Mouse (Mus musculus): ENCODE data around the gene Rpl37. TPM values are rescaled to one million over a fixed set of nuclear protein-coding genes. Genes with fewer than 3 reads are reported as not detected.
"Not testable (repeated sequence)": the region's sequence is repeated elsewhere in the genome, so short reads cannot be mapped to it uniquely, and the experiment has no call there.

Rpl37 gene
- total and polyA plus RNA-seq, 2 experiments = 282 to 386 TPM

DNA sequence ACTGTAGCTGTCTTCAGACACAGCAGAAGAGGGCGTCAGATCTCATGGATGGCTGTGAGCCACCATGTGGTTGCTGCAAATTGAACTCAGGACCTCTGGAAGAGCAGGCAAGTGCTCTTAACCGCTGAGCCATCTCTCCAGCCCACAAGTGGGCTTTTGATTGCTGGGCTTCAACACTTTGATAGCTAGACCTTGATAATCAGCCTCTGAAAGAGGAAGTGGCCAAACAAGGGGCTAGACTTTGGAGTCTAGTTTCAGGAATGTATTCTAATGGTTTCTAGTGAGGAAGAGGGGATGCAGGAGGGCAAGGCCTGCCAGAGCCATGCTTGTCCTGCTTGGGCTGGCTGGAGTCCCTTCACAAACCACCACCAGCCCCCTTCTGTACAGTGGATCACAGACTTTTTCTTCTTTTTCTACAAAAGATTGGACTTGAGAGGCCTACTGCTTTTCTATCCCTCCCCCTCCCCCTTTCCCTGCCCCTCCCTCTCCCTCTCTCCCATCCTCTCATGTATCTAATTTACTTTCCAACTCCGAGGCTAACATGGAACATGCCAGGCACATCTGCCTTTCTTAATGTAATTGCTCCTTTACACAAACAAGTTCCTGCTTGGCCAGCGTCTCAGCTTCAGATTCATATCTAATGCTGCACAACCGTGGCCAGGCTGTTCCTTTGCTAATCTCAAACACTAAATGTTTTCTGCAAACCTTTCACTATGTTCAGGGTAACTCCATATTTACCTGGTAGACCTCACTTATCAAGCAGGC lies 11.9 kb downstream of the Rpl37 start:
- no peaks in the 10 kb centered on the region for H3K4me1 ChIP-seq (ENCODE audit: control insufficient read depth, insufficient read depth, low read length)
- 79% methylated on average over 5 of the region's 5 CpGs for WGBS
- H3K27ac ChIP-seq (replicated peaks; ENCODE audit: insufficient read depth, low read depth, low read length) = no peak overlapping the region
- H3K36me3 ChIP-seq (ENCODE audit: control insufficient read depth, insufficient read depth, low read length) = peaks cover 2% of the 10 kb centered on the region; the same call in 1 of the 2 replicates
- TF ChIP-seq CTCF (IDR thresholded peaks at IDR 0.05; ENCODE audit: low read depth, low read length) (no peak), POLR2A (IDR thresholded peaks at IDR 0.05; ENCODE audit: extremely low read depth, insufficient read depth, low read length) (no peak)
- DNase-seq (ENCODE audit: extremely low read depth, low read depth, low spot score) = no peak
- H3K79me2 ChIP-seq (ENCODE audit: control insufficient read depth, insufficient read depth, low read length) = no peaks in the 10 kb centered on the region
- H3K9ac ChIP-seq (ENCODE audit: low read depth, low read length) = no peak overlapping the region
- H3K4me3 ChIP-seq (ENCODE audit: insufficient read depth, low read depth, low read length) = no peak overlapping the region
- no peaks in the 10 kb centered on the region for H3K27me3 ChIP-seq (ENCODE audit: control insufficient read depth, insufficient read depth, low read length)

DNA sequence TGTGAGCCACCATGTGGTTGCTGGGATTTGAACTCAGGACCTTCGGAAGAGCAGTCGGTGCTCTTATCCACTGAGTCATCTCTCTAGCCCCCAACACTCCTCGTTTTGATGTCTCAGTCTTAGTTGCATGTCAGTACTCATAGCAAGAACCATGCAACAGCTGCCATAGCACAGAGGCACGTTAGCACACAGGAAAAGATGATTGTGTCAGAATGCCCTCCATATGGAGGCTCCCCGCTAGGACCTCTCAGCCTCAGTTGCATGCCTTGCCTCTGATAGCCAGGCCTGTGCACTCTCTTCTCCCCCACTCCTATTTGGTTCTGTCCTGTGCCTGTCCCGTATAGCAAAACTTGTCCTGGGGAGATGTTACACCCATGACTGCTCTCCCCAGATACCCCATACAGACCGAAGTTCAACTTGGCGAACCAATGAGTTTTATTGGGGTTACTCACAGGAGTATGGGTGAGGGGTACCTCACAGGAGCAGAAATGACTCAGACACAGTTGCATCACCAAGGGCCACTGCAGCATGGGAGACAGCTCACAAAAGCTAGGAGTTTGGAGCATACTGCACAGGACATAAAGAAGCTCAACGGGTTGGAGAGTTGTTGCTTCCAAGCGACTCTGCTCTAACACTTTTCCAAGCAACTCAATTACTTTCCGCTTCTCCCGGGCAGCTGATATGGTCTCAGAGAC lies 12.8 kb downstream of the Rpl37 start:
- 94% methylated on average over 12 of the region's 12 CpGs for WGBS
- no peak overlapping the region for H3K4me3 ChIP-seq (ENCODE audit: insufficient read depth, low read depth, low read length)
- TF ChIP-seq CTCF (IDR thresholded peaks at IDR 0.05; ENCODE audit: low read depth, low read length) (no peak), POLR2A (IDR thresholded peaks at IDR 0.05; ENCODE audit: extremely low read depth, insufficient read depth, low read length) (no peak)
- H3K4me1 ChIP-seq (ENCODE audit: control insufficient read depth, insufficient read depth, low read length) = no peaks in the 10 kb centered on the region
- H3K27ac ChIP-seq (replicated peaks; ENCODE audit: insufficient read depth, low read depth, low read length) = no peak overlapping the region
- no peaks in the 10 kb centered on the region; the same call in 1 of the 2 replicates for H3K36me3 ChIP-seq (ENCODE audit: control insufficient read depth, insufficient read depth, low read length)
- no peak for DNase-seq (ENCODE audit: extremely low read depth, low read depth, low spot score)
- no peaks in the 10 kb centered on the region for H3K27me3 ChIP-seq (ENCODE audit: control insufficient read depth, insufficient read depth, low read length)
- H3K9ac ChIP-seq (ENCODE audit: low read depth, low read length) = no peak overlapping the region
- no peaks in the 10 kb centered on the region for H3K79me2 ChIP-seq (ENCODE audit: control insufficient read depth, insufficient read depth, low read length)

DNA sequence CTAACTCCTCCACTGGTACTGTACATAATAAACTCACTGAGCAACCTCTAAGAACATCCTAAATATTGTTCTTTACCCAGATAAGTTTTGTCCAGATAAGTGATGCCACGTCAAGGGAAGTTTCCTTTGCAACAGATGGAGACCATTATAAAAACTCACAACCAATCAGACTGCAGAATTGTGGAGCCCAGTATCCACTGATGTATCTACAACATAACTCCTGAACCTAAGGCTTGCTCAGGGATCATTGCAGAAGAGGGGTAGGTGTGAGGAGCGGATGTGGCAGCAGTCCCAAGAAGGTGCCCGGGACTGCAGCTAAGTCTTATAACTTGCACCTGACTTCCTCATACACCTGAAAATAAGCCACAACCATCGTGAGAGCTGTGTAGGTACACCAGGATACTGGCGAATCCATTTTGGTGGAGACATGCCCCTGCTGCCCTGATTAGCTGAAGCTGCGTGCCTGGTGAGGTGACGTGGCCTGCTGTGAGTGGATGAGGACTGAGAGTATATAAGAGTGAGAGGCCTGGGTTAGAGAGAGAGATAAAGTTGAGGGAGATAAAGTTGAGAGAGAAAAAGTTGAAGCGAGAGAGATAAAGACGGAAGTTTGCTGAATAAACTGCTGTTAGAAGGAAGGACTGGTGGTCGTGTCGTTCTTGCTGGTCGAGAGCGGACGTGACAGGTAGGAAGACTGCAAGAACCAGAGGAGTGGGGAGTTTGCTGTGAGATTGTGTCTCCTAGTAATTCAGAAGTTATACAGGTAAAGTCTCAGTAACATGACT lies 14.6 kb downstream of the Rpl37 start:
- not testable (repeated sequence) for H3K79me2 ChIP-seq (ENCODE audit: control insufficient read depth, insufficient read depth, low read length); H3K27ac ChIP-seq (replicated peaks; ENCODE audit: insufficient read depth, low read depth, low read length); H3K4me1 ChIP-seq (ENCODE audit: control insufficient read depth, insufficient read depth, low read length); H3K4me3 ChIP-seq (ENCODE audit: insufficient read depth, low read depth, low read length); H3K36me3 ChIP-seq (ENCODE audit: control insufficient read depth, insufficient read depth, low read length); DNase-seq (ENCODE audit: extremely low read depth, low read depth, low spot score); H3K9ac ChIP-seq (ENCODE audit: low read depth, low read length); H3K27me3 ChIP-seq (ENCODE audit: control insufficient read depth, insufficient read depth, low read length)
- 86% methylated on average over 14 of the region's 14 CpGs for WGBS

- Histone ChIP-seq H3K27me3 (ENCODE audit: control insufficient read depth, insufficient read depth, low read length) (no peaks in the 10 kb centered on the region), H3K79me2 (ENCODE audit: control insufficient read depth, insufficient read depth, low read length) (no peaks in the 10 kb centered on the region), H3K36me3 (ENCODE audit: control insufficient read depth, insufficient read depth, low read length) (no peaks in the 10 kb centered on the region), H3K9ac (ENCODE audit: low read depth, low read length) (no peak overlapping the region), H3K4me3 (ENCODE audit: insufficient read depth, low read depth, low read length) (no peak overlapping the region), H3K27ac (replicated peaks; ENCODE audit: insufficient read depth, low read depth, low read length) (no peak overlapping the region), H3K4me1 (ENCODE audit: control insufficient read depth, insufficient read depth, low read length) (no peaks in the 10 kb centered on the region)
- no peak for DNase-seq (ENCODE audit: extremely low read depth, low read depth, low spot score)
- WGBS = 52% methylated on average over 3 of the region's 3 CpGs
- TF ChIP-seq POLR2A (IDR thresholded peaks at IDR 0.05; ENCODE audit: extremely low read depth, insufficient read depth, low read length) = no peak
Measured at GRCm38 (mm10) chr15:5133301-5133700, 16.9 kb downstream of the Rpl37 start.

DNA sequence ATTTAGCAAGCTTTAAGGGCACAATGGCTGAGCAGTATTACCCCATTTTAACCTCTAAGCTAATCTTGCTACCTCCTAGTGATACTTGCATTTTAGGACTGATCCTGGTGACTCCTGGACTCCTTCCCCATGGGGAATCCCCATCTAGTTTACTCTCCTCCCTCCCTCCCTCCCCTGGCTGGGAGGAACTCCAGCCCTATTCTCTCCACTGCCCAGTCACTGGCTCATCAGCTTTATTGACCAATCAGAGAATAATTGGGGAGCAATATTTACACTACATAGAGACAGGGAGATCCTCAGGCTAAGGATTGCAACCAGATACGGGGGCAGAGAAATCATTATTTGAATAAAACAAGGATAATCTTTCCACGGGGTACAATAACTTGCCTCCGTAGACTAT lies 17.7 kb downstream of the Rpl37 start:
- DNase-seq (ENCODE audit: extremely low read depth, low read depth, low spot score) = no peak
- no peaks in the 10 kb centered on the region for H3K79me2 ChIP-seq (ENCODE audit: control insufficient read depth, insufficient read depth, low read length)
- TF ChIP-seq CTCF (IDR thresholded peaks at IDR 0.05; ENCODE audit: low read depth, low read length) (no peak), POLR2A (IDR thresholded peaks at IDR 0.05; ENCODE audit: extremely low read depth, insufficient read depth, low read length) (no peak)
- 35% methylated on average over 3 of the region's 3 CpGs for WGBS
- H3K9ac ChIP-seq (ENCODE audit: low read depth, low read length) = no peak overlapping the region
- no peak overlapping the region for H3K27ac ChIP-seq (replicated peaks; ENCODE audit: insufficient read depth, low read depth, low read length)
- no peak overlapping the region for H3K4me3 ChIP-seq (ENCODE audit: insufficient read depth, low read depth, low read length)
- no peaks in the 10 kb centered on the region for H3K27me3 ChIP-seq (ENCODE audit: control insufficient read depth, insufficient read depth, low read length)
- H3K36me3 ChIP-seq (ENCODE audit: control insufficient read depth, insufficient read depth, low read length) = no peaks in the 10 kb centered on the region
- H3K4me1 ChIP-seq (ENCODE audit: control insufficient read depth, insufficient read depth, low read length) = no peaks in the 10 kb centered on the region

Measured in liver, adult 2 months (tissue).